Mouse (Mus musculus) midbrain, embryonic 14.5 days (tissue): ENCODE measurements around the gene Nhlrc1. TPM values are rescaled to one million over a fixed set of nuclear protein-coding genes. Genes with fewer than 3 reads are reported as not detected.
A peak's percentile ranks its signal among the peaks of the same experiment; 100 is the strongest.

Experiments
- ATAC-seq: fragments of 200-750 bp; cut with Nextera tagmentation; 2 replicates; pipeline ENCODE4 v1.8.0; 2017; ENCODE audit warnings: moderate number of reproducible peaks, moderate library complexity; ENCODE audit not compliant: low FRiP score, low TSS enrichment
- DNase-seq: peaks from one replicate; pipeline ENCODE4 v3.0.0-alpha.2; 2015
- H3K27ac ChIP-seq: fragments of 300-500 bp; sonication (generic); replicated peaks from 2 replicates; pipeline ENCODE4 v1.5.1; 2014; ENCODE audit warnings: mild to moderate bottlenecking, low read depth, low read length, moderate library complexity
- H3K27me3 ChIP-seq: fragments of 300-500 bp; sonication (generic); 2 replicates; pipeline ENCODE4 v1.6.1; 2014; ENCODE audit warnings: low read length, control low read depth, mixed read lengths; ENCODE audit not compliant: control insufficient read depth, insufficient read depth
- H3K36me3 ChIP-seq: fragments of 300-500 bp; sonication (generic); 2 replicates; pipeline ENCODE4 v1.6.1; 2014; ENCODE audit warnings: low read length, control low read depth; ENCODE audit not compliant: control insufficient read depth, insufficient read depth
- H3K4me1 ChIP-seq: fragments of 300-500 bp; sonication (generic); 2 replicates; pipeline ENCODE4 v1.6.1; 2014; ENCODE audit warnings: mild to moderate bottlenecking, antibody characterized with exemption, low read length, control low read depth; ENCODE audit not compliant: control insufficient read depth, insufficient read depth
- H3K4me2 ChIP-seq: fragments of 300-500 bp; sonication (generic); 2 replicates; pipeline ENCODE4 v1.6.1; 2014; ENCODE audit warnings: mild to moderate bottlenecking, low read length, moderate library complexity
- H3K4me3 ChIP-seq: fragments of 300-500 bp; sonication (generic); replicated peaks from 2 replicates; pipeline ENCODE4 v1.5.1; 2014; ENCODE audit warnings: low read depth, low read length
- H3K9ac ChIP-seq: fragments of 300-500 bp; sonication (generic); replicated peaks from 2 replicates; pipeline ENCODE4 v1.6.1; 2014; ENCODE audit warnings: mild to moderate bottlenecking, low read length, moderate library complexity
- H3K9me3 ChIP-seq: fragments of 300-500 bp; sonication (generic); 2 replicates; pipeline ENCODE4 v1.6.1; 2016; ENCODE audit warnings: low read length, control low read depth, mixed read lengths; ENCODE audit not compliant: control insufficient read depth
- WGBS: fragments of 180-500 bp; shearing (Covaris S2); extraction: QIAGEN DNeasy Blood & Tissue Kit; methylation state at CpG from one replicate; pipeline ENCODE4 v1.1.7; 2014; 5-methylcytosine and 5-hydroxymethylcytosine counted together
- polyA plus RNA-seq: library from polyadenylated mRNA; unstranded; fragments of >200 nt; fragmentation: Nextera tagmentation; extraction: Ambion mirVana; gene quantifications from 2 replicates; pipeline ENCODE4 v1.2.1, GENCODE M21; 2014

The Nhlrc1 gene
- polyA plus RNA-seq, 1 experiment from 2014 or later, result 16.3 TPM

- Histone ChIP-seq H3K27me3 (no peaks in the 10 kb centered on the region), H3K4me2 (peak overlapping the region; percentile 63), H3K36me3 (no peaks in the 10 kb centered on the region), H3K27ac (peak overlapping the region; percentile 77), H3K4me1 (peaks cover 7% of the 10 kb centered on the region; the same call in 1 of the 2 replicates), H3K4me3 (peak overlapping the region; percentile 38), H3K9me3 (no peaks in the 10 kb centered on the region), H3K9ac (peak overlapping the region; percentile 47)
- DNase-seq, result peak; percentile 81
- 7% methylated on average over 13 of the region's 14 CpGs for WGBS
- peak; percentile 93 for ATAC-seq
Measured at GRCm38 (mm10) chr13:46975031-46975551, 39.6 kb downstream of the Nhlrc1 start.

DNA sequence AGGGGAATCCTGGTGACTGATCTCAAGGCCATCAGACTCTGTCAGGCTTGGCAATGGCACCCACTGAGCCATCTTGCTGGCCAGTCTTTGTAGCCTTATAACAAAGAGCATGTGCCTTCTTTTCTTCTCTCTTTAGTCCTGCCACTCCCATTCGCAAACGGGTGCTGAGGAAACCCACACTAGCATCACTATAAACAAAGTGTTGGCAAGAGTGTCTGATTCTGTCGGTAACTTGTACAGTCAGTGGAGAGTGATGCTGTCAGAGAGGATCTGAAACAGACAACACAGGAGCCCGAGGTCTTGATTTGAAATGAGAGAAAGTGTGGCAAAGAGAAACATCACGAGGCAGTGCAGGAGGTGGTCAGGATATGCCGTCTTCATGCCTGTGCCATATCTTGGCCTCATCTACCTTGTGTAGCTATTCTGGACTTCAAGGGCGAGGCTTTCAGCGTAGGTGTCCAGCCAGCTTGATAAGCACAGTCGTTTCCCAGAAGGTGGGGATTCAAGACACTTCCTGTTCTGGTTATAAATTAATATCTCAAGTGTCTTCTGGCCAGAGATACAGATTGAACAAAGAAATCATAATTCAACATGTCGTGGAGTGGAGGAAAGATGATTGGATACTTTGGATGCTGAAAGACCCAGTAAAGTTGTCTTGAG, 44.2 kb downstream of the Nhlrc1 start:
- DNase-seq (no peak), ATAC-seq (no peak)
- no peaks in the 10 kb centered on the region for H3K9me3 ChIP-seq
- H3K9ac ChIP-seq, result no peak overlapping the region
- WGBS, result 85% methylated on average over 10 of the region's 10 CpGs
- H3K4me2 ChIP-seq, result no peak overlapping the region
- H3K4me3 ChIP-seq, result no peak overlapping the region
- no peak overlapping the region for H3K27ac ChIP-seq
- H3K27me3 ChIP-seq, result no peaks in the 10 kb centered on the region
- H3K4me1 ChIP-seq, result peaks cover under 1% of the 10 kb centered on the region; the same call in 1 of the 2 replicates
- no peaks in the 10 kb centered on the region for H3K36me3 ChIP-seq

GRCm38 (mm10) chr13:46968626-46969025, 46.0 kb downstream of the Nhlrc1 start:
- Histone ChIP-seq H3K4me2 (no peak overlapping the region), H3K27ac (no peak overlapping the region), H3K36me3 (no peaks in the 10 kb centered on the region), H3K4me1 (no peaks in the 10 kb centered on the region), H3K9me3 (no peaks in the 10 kb centered on the region), H3K4me3 (no peak overlapping the region), H3K9ac (no peak overlapping the region), H3K27me3 (no peaks in the 10 kb centered on the region)
- WGBS, result 92% methylated on average over 2 of the region's 2 CpGs
- no peak for DNase-seq
- ATAC-seq, result no peak

DNA sequence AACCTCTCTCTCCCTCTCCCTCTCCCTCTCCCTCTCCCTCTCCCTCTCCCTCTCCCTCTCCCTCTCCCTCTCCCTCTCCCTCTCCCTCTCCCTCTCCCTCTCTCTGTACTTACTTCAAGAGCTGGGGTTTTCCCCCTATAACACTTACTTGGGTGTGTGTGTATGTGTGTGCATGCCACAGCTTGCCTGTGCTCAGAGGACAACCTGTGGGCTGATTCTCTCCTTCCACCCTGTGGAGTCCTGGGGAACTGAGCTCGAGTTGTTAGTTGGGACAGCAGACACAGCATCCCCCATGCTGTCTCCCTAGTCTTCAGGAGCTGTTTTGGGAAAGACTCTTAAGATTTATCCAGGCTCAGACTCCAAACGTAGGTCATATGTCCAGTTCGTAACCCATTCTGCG, 47.3 kb downstream of the Nhlrc1 start:
- DNase-seq (no peak), ATAC-seq (no peak)
- 71% methylated on average over 4 of the region's 4 CpGs for WGBS

More for the DNA sequence above, 47.3 kb downstream of the Nhlrc1 start:
- H3K36me3 ChIP-seq, result no peaks in the 10 kb centered on the region
- no peak overlapping the region for H3K27ac ChIP-seq
- H3K4me1 ChIP-seq, result no peaks in the 10 kb centered on the region
- no peaks in the 10 kb centered on the region for H3K27me3 ChIP-seq
- no peak overlapping the region for H3K4me3 ChIP-seq
- H3K4me2 ChIP-seq, result no peak overlapping the region
- no peaks in the 10 kb centered on the region for H3K9me3 ChIP-seq
- H3K9ac ChIP-seq, result no peak overlapping the region

Other genes with a start within 250 kb of the Nhlrc1 start
- gene Kif13a, start 85.0 kb downstream of the Nhlrc1 start, polyA plus RNA-seq, result 10.2 and 14.2 TPM in 2 replicates
- gene Kdm1b, start 28.6 kb upstream of the Nhlrc1 start, polyA plus RNA-seq, result 20.0 and 21.5 TPM in 2 replicates
- 23.3 and 23.4 TPM in 2 replicates for gene Tpmt, start 29.9 kb upstream of the Nhlrc1 start, polyA plus RNA-seq
- 105 and 115 TPM in 2 replicates for gene Dek, start 91.4 kb upstream of the Nhlrc1 start, polyA plus RNA-seq
- 0.67 and 1.1 TPM in 2 replicates for gene Rnf144b, start 107.8 kb upstream of the Nhlrc1 start, polyA plus RNA-seq